Mouse (Mus musculus) monocyte, adult 2 months (primary cell): ENCODE data around the gene Slc27a1.

Experiments used
- DNase-seq, 2 experiments: peaks; one replicate each; pipeline ENCODE4 v3.0.0; 2022; ENCODE audit warnings: low spot score in 2 of 2, low read depth in 1 of 2

The Slc27a1 gene

GRCm38 (mm10) chr8:71612141-71612540, 43.5 kb downstream of the Slc27a1 start:
- no peak for DNase-seq

GRCm38 (mm10) chr8:71613418-71613817, 44.7 kb downstream of the Slc27a1 start:
- peak in 1 of 2 experiments; percentile 45 for DNase-seq

GRCm38 (mm10) chr8:71619786-71620185, 51.1 kb downstream of the Slc27a1 start:
- no peak for DNase-seq

- peak in 1 of 2 experiments; percentile 40 for DNase-seq
Measured at GRCm38 (mm10) chr8:71625088-71625487, 56.4 kb downstream of the Slc27a1 start.

- DNase-seq: no peak
Measured at GRCm38 (mm10) chr8:71626753-71627152, 58.1 kb downstream of the Slc27a1 start.

GRCm38 (mm10) chr8:71627265-71628099, 58.8 kb downstream of the Slc27a1 start:
- DNase-seq: no peak

- no peak for DNase-seq
Measured at GRCm38 (mm10) chr8:71628396-71629095, 59.9 kb downstream of the Slc27a1 start.

- peak; percentile 78 to 92 for DNase-seq
Measured at GRCm38 (mm10) chr8:71629096-71629697, 60.5 kb downstream of the Slc27a1 start.

GRCm38 (mm10) chr8:71629781-71630212, 61.1 kb downstream of the Slc27a1 start:
- DNase-seq: no peak

GRCm38 (mm10) chr8:71630761-71631160, 62.1 kb downstream of the Slc27a1 start:
- DNase-seq: no peak

- DNase-seq: peak in 1 of 2 experiments; percentile 37
Measured at GRCm38 (mm10) chr8:71631897-71632296, 63.2 kb downstream of the Slc27a1 start.

GRCm38 (mm10) chr8:71633164-71633563, 64.5 kb downstream of the Slc27a1 start:
- DNase-seq: peak in 1 of 2 experiments; percentile 67

GRCm38 (mm10) chr8:71633981-71634667, 65.4 kb downstream of the Slc27a1 start:
- DNase-seq: peak in 1 of 2 experiments; percentile 55
